Mouse (Mus musculus) brain, embryonic 14.5 days (tissue): ENCODE data around the gene Dppa4. TPM values are rescaled to one million over a fixed set of nuclear protein-coding genes. Genes with fewer than 3 reads are reported as not detected.
"Not testable (repeated sequence)": the region's sequence is repeated elsewhere in the genome, so short reads cannot be mapped to it uniquely, and the experiment has no call there.

ENCODE experiments used
- DNase-seq: peaks from one replicate; pipeline ENCODE4 v3.0.0-alpha.2; 2011; ENCODE audit warnings: low read depth
- CTCF ChIP-seq: fragments of 200-500 bp; IDR thresholded peaks from 2 replicates; pipeline ENCODE4 v1.5.1; 2012; ENCODE audit warnings: inconsistent platforms, mild to moderate bottlenecking, moderate library complexity, borderline replicate concordance; ENCODE audit not compliant: insufficient read depth, insufficient read length; ENCODE audit errors: extremely low read depth
- POLR2A ChIP-seq: fragments of 200-500 bp; IDR thresholded peaks from 2 replicates; pipeline ENCODE4 v1.6.1; 2012; ENCODE audit warnings: mild to moderate bottlenecking, inconsistent platforms, borderline replicate concordance; ENCODE audit not compliant: poor library complexity, insufficient read depth, insufficient read length, severe bottlenecking; ENCODE audit errors: extremely low read depth
- polyA plus RNA-seq: library from polyadenylated mRNA; depleted of rRNA; stranded (reverse); fragments of >200 nt; gene quantifications from 2 replicates; pipeline ENCODE4 v1.2.3, GENCODE M21; 2012

Dppa4 gene
- polyA plus RNA-seq, 1 experiment = not detected

DNA sequence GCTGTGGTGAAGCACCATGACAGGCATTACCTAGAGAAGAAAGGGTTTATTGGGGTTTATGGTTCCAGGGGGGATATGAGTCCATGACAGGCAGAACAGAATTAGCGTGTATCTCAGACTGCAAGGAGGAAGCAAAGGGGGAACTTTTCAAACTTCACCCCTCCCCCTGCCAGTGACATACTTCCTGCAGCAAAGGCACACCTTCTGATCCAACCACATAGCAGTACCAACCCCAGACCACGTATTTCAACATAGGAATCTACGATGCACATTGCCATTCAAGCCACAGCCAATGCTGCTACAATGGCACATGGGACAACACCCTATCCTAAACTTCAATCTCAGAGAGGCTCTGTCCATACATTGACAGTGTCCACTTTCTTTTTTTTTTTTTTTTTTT is 16.4 kb downstream of the Dppa4 start:
- DNase-seq = no peak

DNA sequence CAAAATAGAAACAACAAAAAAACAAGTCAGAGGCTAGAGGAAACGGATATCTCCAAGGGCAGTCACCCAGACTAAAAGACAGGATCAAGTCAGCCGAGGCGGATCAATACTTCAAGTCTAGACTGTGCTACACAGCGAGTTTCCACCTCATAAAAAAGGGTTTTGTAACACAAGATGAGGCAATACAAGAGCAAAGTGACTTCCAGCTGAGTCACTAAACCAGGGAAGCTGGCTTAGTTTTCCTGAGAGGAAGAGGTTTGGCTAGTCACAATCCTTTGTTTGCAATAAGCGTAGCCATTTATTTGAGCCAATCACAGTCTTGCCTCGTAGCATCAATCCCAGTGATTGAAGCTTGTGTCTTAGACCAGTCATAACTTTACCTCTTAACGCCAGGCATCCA is 20.0 kb downstream of the Dppa4 start, which contains the start of gene Dppa2:
TSS of gene Dppa2 (plus strand) at position 400 of the 400 bp plus-strand sequence.
- no peak for DNase-seq
- no peak for TF ChIP-seq CTCF
- TF ChIP-seq POLR2A = no peak

More for the DNA sequence above, 16.4 kb downstream of the Dppa4 start:
- TF ChIP-seq POLR2A (no peak), CTCF (no peak)

DNA sequence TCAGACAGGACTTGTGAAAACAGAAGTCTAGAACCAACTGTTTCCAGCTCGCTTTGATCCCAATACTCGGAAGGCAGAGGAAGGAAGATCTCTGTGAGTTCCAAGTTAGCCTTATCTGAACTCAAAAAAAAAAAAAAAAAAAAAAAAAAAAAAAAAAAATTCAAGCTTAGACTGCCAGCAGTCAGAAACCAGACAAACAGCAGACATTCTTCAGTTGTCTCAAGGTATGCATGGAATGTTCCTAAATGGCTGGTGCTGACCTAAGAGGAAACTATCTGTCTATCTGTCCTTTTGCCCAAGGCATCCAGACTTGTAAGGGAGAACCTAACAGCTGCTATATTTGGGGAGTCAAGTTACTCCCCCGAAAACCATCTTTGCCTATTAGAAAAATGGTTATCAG is 20.4 kb downstream of the Dppa4 start:
- DNase-seq = no peak
- TF ChIP-seq CTCF = no peak
- no peak for TF ChIP-seq POLR2A

GRCm38 (mm10) chr16:48308916-48309315 is 25.4 kb downstream of the Dppa4 start:
- DNase-seq = not testable (repeated sequence)

- DNase-seq = no peak
Observed at GRCm38 (mm10) chr16:48309912-48310630, 26.5 kb downstream of the Dppa4 start.

DNA sequence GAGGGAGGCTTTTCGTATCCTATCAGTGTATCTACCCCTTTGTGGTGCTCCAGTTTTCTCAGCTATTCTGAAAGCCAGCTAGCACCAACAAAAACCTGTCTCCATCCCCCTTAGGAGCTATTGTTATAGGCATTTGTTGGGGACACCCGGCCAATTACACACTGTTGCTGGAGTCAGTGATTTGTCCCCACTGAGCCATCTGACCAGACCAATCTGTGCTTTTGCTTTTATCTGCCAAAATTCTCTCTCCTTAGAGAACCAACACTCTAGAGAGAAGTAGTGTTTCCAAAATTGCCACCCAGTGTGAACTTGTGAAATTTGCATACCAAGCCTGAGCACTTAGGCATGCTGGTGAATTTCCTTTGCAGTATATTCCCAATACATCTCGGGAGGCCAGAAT is 31.8 kb downstream of the Dppa4 start:
- DNase-seq = no peak
- TF ChIP-seq CTCF = no peak
- TF ChIP-seq POLR2A = no peak

More at GRCm38 (mm10) chr16:48309912-48310630, 26.5 kb downstream of the Dppa4 start:
- no peak for TF ChIP-seq POLR2A
- TF ChIP-seq CTCF = no peak

GRCm38 (mm10) chr16:48320781-48321180 is 37.2 kb downstream of the Dppa4 start:
- no peak for TF ChIP-seq POLR2A
- no peak for TF ChIP-seq CTCF
- no peak for DNase-seq

DNA sequence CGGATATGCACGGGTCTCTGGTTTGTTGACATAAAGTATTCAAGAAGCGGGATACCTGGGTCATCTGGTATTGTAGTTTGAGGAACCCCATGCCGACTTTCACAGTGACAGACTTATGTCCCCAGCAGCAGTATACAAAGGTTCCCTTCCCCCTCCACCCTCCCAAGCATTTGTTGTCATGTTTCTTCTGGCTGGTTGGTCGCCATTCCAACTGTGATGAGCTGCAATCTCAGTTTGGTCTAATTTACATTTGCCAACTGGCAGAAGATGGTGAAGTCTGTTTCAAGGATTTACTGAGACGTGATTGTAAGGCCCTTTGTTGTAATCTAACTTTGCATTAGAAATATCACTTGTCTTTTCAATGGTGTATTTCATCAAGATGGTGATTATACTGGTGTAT is 39.6 kb downstream of the Dppa4 start:
- TF ChIP-seq CTCF (no peak), POLR2A (no peak)
- DNase-seq = peak; percentile 37

GRCm38 (mm10) chr16:48323602-48324345 is 40.2 kb downstream of the Dppa4 start:
- TF ChIP-seq POLR2A = no peak
- DNase-seq = peak; percentile 32

GRCm38 (mm10) chr16:48326903-48327302 is 43.4 kb downstream of the Dppa4 start:
- DNase-seq = no peak
- TF ChIP-seq CTCF (no peak), POLR2A (no peak)

DNA sequence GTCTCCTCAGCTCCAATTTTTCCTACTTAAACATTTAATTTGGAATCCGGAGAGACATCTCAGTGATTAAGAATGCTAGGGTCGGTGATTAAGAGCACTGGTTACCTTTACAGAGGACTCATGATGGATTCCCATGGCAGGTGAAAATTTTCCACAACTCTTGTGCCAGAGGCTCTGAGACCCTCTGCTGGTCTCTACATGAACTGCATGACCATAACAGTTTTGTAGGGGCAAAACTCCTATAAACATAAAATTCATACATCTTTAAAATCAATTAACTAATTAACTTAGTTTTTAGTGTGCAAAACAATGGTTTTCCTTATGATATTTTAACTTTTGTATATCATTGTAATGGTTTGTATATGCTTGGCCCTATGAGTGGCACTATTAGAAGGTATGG is 44.9 kb downstream of the Dppa4 start:
- no peak; the same call in 1 of the 2 replicates for TF ChIP-seq CTCF
- no peak for TF ChIP-seq POLR2A
- DNase-seq = no peak

GRCm38 (mm10) chr16:48331822-48332221 is 48.3 kb downstream of the Dppa4 start:
- TF ChIP-seq POLR2A (no peak), CTCF (no peak)
- DNase-seq = no peak
